Mouse (Mus musculus) adrenal gland, adult 8-10 months (tissue): ENCODE data around the gene Cerkl. TPM values are rescaled to one million over a fixed set of nuclear protein-coding genes. Genes with fewer than 3 reads are reported as not detected.

Experiments
- DNase-seq: peaks from one replicate; pipeline ENCODE4 v3.0.0; 2022
- total RNA-seq, 4 experiments: library from RNA; stranded (reverse); gene quantifications; 2 replicates each; pipeline ENCODE4 v1.2.4; 2022

Cerkl gene
- total RNA-seq, 4 experiments from 2014 or later = 0.81 to 1.4 (median 1.0) TPM

GRCm38 (mm10) chr2:79371326-79372153 lies 85.0 kb downstream of the Cerkl start:
- DNase-seq = no peak

GRCm38 (mm10) chr2:79370711-79371312 lies 85.8 kb downstream of the Cerkl start:
- no peak for DNase-seq

- DNase-seq = no peak
Observed at GRCm38 (mm10) chr2:79369905-79370304, 86.7 kb downstream of the Cerkl start.

- DNase-seq = peak; percentile 14
Observed at GRCm38 (mm10) chr2:79369061-79369524, 87.5 kb downstream of the Cerkl start.

GRCm38 (mm10) chr2:79368661-79369060 lies 87.9 kb downstream of the Cerkl start:
- DNase-seq = no peak

- no peak for DNase-seq
Observed at GRCm38 (mm10) chr2:79367451-79368450, 88.8 kb downstream of the Cerkl start.

GRCm38 (mm10) chr2:79363920-79364319 lies 92.7 kb downstream of the Cerkl start:
- DNase-seq = no peak

- DNase-seq = no peak
Observed at GRCm38 (mm10) chr2:79362029-79362428, 94.6 kb downstream of the Cerkl start.

GRCm38 (mm10) chr2:79357835-79358234 lies 98.8 kb downstream of the Cerkl start:
- no peak for DNase-seq

- DNase-seq = no peak
Observed at GRCm38 (mm10) chr2:79354773-79355172, 101.8 kb downstream of the Cerkl start.

GRCm38 (mm10) chr2:79352100-79352802 lies 104.3 kb downstream of the Cerkl start:
- DNase-seq = no peak

- DNase-seq = no peak
Observed at GRCm38 (mm10) chr2:79351179-79352099, 105.1 kb downstream of the Cerkl start.

GRCm38 (mm10) chr2:79343115-79343514 lies 113.5 kb downstream of the Cerkl start:
- no peak for DNase-seq

GRCm38 (mm10) chr2:79339003-79339402 lies 117.6 kb downstream of the Cerkl start:
- no peak for DNase-seq

- DNase-seq = no peak
Observed at GRCm38 (mm10) chr2:79336141-79336540, 120.4 kb downstream of the Cerkl start.

GRCm38 (mm10) chr2:79334661-79335060 lies 121.9 kb downstream of the Cerkl start:
- no peak for DNase-seq

- DNase-seq = no peak
Observed at GRCm38 (mm10) chr2:79328079-79328478, 128.5 kb downstream of the Cerkl start.

- DNase-seq = no peak
Observed at GRCm38 (mm10) chr2:79316182-79316880, 140.3 kb downstream of the Cerkl start.

- no peak for DNase-seq
Observed at GRCm38 (mm10) chr2:79315108-79315507, 141.5 kb downstream of the Cerkl start.

- DNase-seq = no peak
Observed at GRCm38 (mm10) chr2:79312499-79312898, 144.1 kb downstream of the Cerkl start.
